Mouse (Mus musculus) small intestine, adult 2 months (tissue): ENCODE data around the gene Mef2a.

Experiments
- CTCF ChIP-seq: fragments of 200-500 bp; IDR thresholded peaks from 2 replicates; pipeline ENCODE4 v1.5.1; 2012; ENCODE audit warnings: low read depth, mild to moderate bottlenecking, control low read depth, inconsistent platforms, low read length, moderate library complexity, mixed read lengths; ENCODE audit not compliant: insufficient replicate concordance, insufficient read length; ENCODE audit errors: extremely low read depth
- POLR2A ChIP-seq: fragments of 200-500 bp; IDR thresholded peaks from 2 replicates; pipeline ENCODE4 v1.6.1; 2012; ENCODE audit warnings: low read depth, mild to moderate bottlenecking, control low read depth, inconsistent platforms, low read length, moderate library complexity

DNA sequence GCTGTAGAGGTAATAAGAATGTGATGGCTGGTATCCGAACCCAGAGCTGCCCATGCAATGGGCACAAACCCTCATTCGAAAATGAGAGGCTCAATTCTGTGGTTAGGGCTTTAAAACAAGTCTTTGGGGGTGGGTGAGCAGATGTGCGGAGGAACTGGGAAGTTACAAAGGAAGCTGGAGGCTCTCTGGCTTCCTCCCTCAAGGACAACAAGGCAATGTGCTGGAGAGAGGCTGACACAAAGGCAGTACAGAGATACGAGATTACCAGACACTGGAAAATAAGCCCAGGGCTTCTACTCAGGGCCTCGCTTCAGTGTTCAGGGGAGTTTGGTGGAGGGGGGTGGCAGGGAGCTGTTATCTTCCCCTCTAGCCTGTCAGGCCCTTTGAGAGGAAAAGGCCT, 1.3 kb upstream of the Mef2a start:
- no peak for TF ChIP-seq CTCF
- no peak for TF ChIP-seq POLR2A
